Mouse (Mus musculus) E14TG2a.4 (cell line): Measurements from ENCODE around the gene Cd300ld4.
"Not testable (repeated sequence)": the region's sequence is repeated elsewhere in the genome, so short reads cannot be mapped to it uniquely, and the experiment has no call there.

Experiments
- H3K27me3 ChIP-seq: 2 replicates; pipeline ENCODE4 v1.6.1; 2014; ENCODE audit warnings: low read length, control low read depth; ENCODE audit not compliant: insufficient read depth
- H3K36me3 ChIP-seq: 2 replicates; pipeline ENCODE4 v1.6.1; 2014; ENCODE audit warnings: low read length, control low read depth; ENCODE audit not compliant: insufficient read depth
- H3K4me1 ChIP-seq: replicated peaks from 2 replicates; pipeline ENCODE4 v1.6.1; 2014; ENCODE audit warnings: low read depth, low read length, control low read depth
- H3K4me3 ChIP-seq: replicated peaks from 2 replicates; pipeline ENCODE4 v1.5.1; 2014; ENCODE audit warnings: mild to moderate bottlenecking, low read length
- H3K9me3 ChIP-seq: 2 replicates; pipeline ENCODE4 v1.6.1; 2014; ENCODE audit warnings: low read length, control low read depth
- CTCF ChIP-seq: conservative IDR thresholded peaks from 2 replicates; pipeline ENCODE4 v1.5.1; 2014; ENCODE audit warnings: low read length
- NANOG ChIP-seq: IDR thresholded peaks from 2 replicates; pipeline ENCODE4 v1.6.1; 2014; ENCODE audit warnings: borderline replicate concordance, low read length, mixed read lengths
- POU5F1 ChIP-seq: IDR thresholded peaks from 2 replicates; pipeline ENCODE4 v1.6.1; 2014; ENCODE audit warnings: low read length, borderline replicate concordance

Cd300ld4 gene

GRCm38 (mm10) chr11:115058701-115059100 lies 31.9 kb upstream of the Cd300ld4 start:
- Histone ChIP-seq H3K4me1 (peaks cover 19% of the 10 kb centered on the region), H3K9me3 (no peaks in the 10 kb centered on the region), H3K4me3 (no peak overlapping the region), H3K27me3 (peaks cover 12% of the 10 kb centered on the region), H3K36me3 (no peaks in the 10 kb centered on the region)
- TF ChIP-seq CTCF (no peak), POU5F1 (no peak), NANOG (no peak)

- Histone ChIP-seq H3K4me3 (no peak overlapping the region), H3K4me1 (peaks cover 35% of the 10 kb centered on the region), H3K27me3 (peaks cover 7% of the 10 kb centered on the region), H3K36me3 (no peaks in the 10 kb centered on the region), H3K9me3 (no peaks in the 10 kb centered on the region)
- TF ChIP-seq NANOG (no peak), POU5F1 (no peak), CTCF (no peak)
These were observed 27.7 kb upstream of the Cd300ld4 start for GRCm38 (mm10) chr11:115054537-115054936.

- Histone ChIP-seq H3K36me3 (no peaks in the 10 kb centered on the region), H3K9me3 (no peaks in the 10 kb centered on the region), H3K4me3 (0 out of 2 replicates have a peak overlapping the region, but pooled peaks have one; percentile 2), H3K27me3 (no peaks in the 10 kb centered on the region; the same call in 1 of the 2 replicates), H3K4me1 (peaks cover 36% of the 10 kb centered on the region)
- TF ChIP-seq CTCF = no peak
- TF ChIP-seq NANOG = peak; percentile 64; the same call in 1 of the 2 replicates
These were observed 26.2 kb upstream of the Cd300ld4 start for GRCm38 (mm10) chr11:115052991-115053390.

- Histone ChIP-seq H3K4me1 (peaks cover 36% of the 10 kb centered on the region), H3K36me3 (no peaks in the 10 kb centered on the region), H3K27me3 (peaks cover 2% of the 10 kb centered on the region; the same call in 1 of the 2 replicates), H3K4me3 (no peak overlapping the region), H3K9me3 (no peaks in the 10 kb centered on the region)
- TF ChIP-seq CTCF (no peak), POU5F1 (no peak), NANOG (no peak)
These were observed 25.4 kb upstream of the Cd300ld4 start for GRCm38 (mm10) chr11:115052206-115052605.

- no peaks in the 10 kb centered on the region for H3K9me3 ChIP-seq
- H3K36me3 ChIP-seq = no peaks in the 10 kb centered on the region
- TF ChIP-seq CTCF = peak; percentile 58
- TF ChIP-seq POU5F1 = no peak
- H3K27me3 ChIP-seq = peaks cover 6% of the 10 kb centered on the region; the same call in 1 of the 2 replicates
- H3K4me1 ChIP-seq = peaks cover 28% of the 10 kb centered on the region
- H3K4me3 ChIP-seq = no peak overlapping the region
These were observed 22.6 kb upstream of the Cd300ld4 start for GRCm38 (mm10) chr11:115049282-115049895.

GRCm38 (mm10) chr11:115048259-115048658 lies 21.4 kb upstream of the Cd300ld4 start, which contains the start of gene Cd300ld3:
Cd300ld3 (minus strand) TSS chr11:115048409.
- Histone ChIP-seq H3K27me3 (peaks cover 6% of the 10 kb centered on the region; the same call in 1 of the 2 replicates), H3K36me3 (no peaks in the 10 kb centered on the region), H3K4me1 (peaks cover 18% of the 10 kb centered on the region), H3K4me3 (no peak within 1 kb of the TSS), H3K9me3 (no peaks in the 10 kb centered on the region)
- no peak for TF ChIP-seq CTCF
- TF ChIP-seq NANOG = no peak
- no peak for TF ChIP-seq POU5F1

- H3K36me3 ChIP-seq, H3K4me3 ChIP-seq, H3K4me1 ChIP-seq, H3K9me3 ChIP-seq, H3K27me3 ChIP-seq: not testable (repeated sequence)
These were observed 10.9 kb upstream of the Cd300ld4 start, which contains the start of gene Cd300ld5 for GRCm38 (mm10) chr11:115037669-115038068. Cd300ld5 (minus strand) TSS chr11:115037769.

GRCm38 (mm10) chr11:115016093-115016492 lies 10.7 kb downstream of the Cd300ld4 start, which contains the start of gene Cd300ld2:
Cd300ld2 (minus strand) TSS chr11:115016193.
- H3K27me3 ChIP-seq, H3K36me3 ChIP-seq, H3K9me3 ChIP-seq, H3K4me3 ChIP-seq, H3K4me1 ChIP-seq: not testable (repeated sequence)

- TF ChIP-seq POU5F1 (no peak), CTCF (no peak), NANOG (no peak)
- peaks cover 22% of the 10 kb centered on the region for H3K27me3 ChIP-seq
- no peaks in the 10 kb centered on the region for H3K4me1 ChIP-seq
- H3K36me3 ChIP-seq = no peaks in the 10 kb centered on the region
- no peaks in the 10 kb centered on the region for H3K9me3 ChIP-seq
- H3K4me3 ChIP-seq = no peak overlapping the region
These were observed 22.7 kb downstream of the Cd300ld4 start for GRCm38 (mm10) chr11:115004070-115004469.
